Mouse (Mus musculus): ENCODE results near the gene Itpr3. TPM values are rescaled to one million over a fixed set of nuclear protein-coding genes. Genes with fewer than 3 reads are reported as not detected.
A peak's percentile ranks its signal among the peaks of the same experiment; 100 is the strongest.

The Itpr3 gene
- total and polyA plus RNA-seq, 3 experiments = 4.6 to 6.7 (median 6.2) TPM

DNA sequence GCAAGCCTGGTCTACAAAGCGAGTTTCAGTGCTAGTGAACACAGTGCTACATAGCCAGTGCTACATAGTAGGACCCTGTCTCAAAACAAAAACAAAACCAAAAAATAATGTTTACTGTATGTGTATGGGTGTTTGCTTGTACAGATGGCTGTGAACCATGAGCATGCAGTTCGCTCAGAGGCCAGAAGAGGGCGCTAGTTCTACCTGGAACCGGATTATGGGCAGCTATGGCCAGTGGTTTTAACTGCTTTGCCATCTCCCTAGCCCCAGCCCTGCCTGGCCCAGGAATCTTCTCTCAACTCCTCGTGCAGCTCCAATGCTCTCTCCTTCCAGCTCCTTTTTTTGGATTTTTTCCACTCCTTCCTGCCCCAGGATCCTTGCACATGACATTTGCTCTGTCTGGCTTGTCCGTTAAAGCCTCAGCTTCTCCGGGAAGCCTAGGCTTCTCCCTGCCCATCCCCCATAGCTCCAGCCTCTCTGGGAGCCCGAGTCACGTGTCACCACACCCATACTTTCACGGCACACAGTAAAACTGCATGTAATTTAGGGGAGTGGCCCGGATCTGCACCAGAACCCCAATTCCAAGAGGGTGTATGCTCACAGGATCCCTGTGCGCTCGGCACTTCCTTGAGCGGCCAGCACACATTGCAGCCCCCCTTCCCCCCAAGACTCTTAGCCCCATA is 9.2 kb upstream of the Itpr3 start:
- H3K9ac ChIP-seq (ENCODE audit: low read depth, low read length) = no peak overlapping the region
- H3K27ac ChIP-seq = no peak overlapping the region
- no peak overlapping the region for H3K4me3 ChIP-seq
- DNase-seq = no peak
- H3K36me3 ChIP-seq (ENCODE audit: control insufficient read depth, insufficient read depth, low read length) = no peaks in the 10 kb centered on the region
- TF ChIP-seq EP300 (IDR thresholded peaks at IDR 0.05; ENCODE audit: insufficient read depth, low read depth, low read length) (no peak), POLR2A (IDR thresholded peaks at IDR 0.05; ENCODE audit: insufficient read depth, low read depth, low read length) (no peak), CTCF (IDR thresholded peaks at IDR 0.05) (peak; percentile 51)
- no peaks in the 10 kb centered on the region for H3K4me1 ChIP-seq (ENCODE audit: control insufficient read depth, insufficient read depth, low read length)
- WGBS = 82% methylated on average over 14 of the region's 14 CpGs
- H3K79me2 ChIP-seq (replicated peaks; ENCODE audit: control insufficient read depth, insufficient read depth, low read length) = no peaks in the 10 kb centered on the region
- no peaks in the 10 kb centered on the region for H3K27me3 ChIP-seq (ENCODE audit: control insufficient read depth, insufficient read depth, low read length)
- intact Hi-C loops (cut with DNase I) = no loop called here

GRCm38 (mm10) chr17:27048445-27049239 is 8.5 kb upstream of the Itpr3 start:
- intact Hi-C loops (cut with DNase I) = no loop called here
- H3K79me2 ChIP-seq (replicated peaks; ENCODE audit: control insufficient read depth, insufficient read depth, low read length) = no peaks in the 10 kb centered on the region
- H3K9ac ChIP-seq (ENCODE audit: low read depth, low read length) = no peak overlapping the region
- H3K27ac ChIP-seq = no peak overlapping the region
- H3K4me3 ChIP-seq = no peak overlapping the region
- no peak for TF ChIP-seq EP300 (IDR thresholded peaks at IDR 0.05; ENCODE audit: insufficient read depth, low read depth, low read length)
- TF ChIP-seq POLR2A (IDR thresholded peaks at IDR 0.05; ENCODE audit: insufficient read depth, low read depth, low read length) = no peak
- TF ChIP-seq CTCF (IDR thresholded peaks at IDR 0.05) = no peak
- DNase-seq = peak in 1 of 2 experiments; percentile 24
- H3K36me3 ChIP-seq (ENCODE audit: control insufficient read depth, insufficient read depth, low read length) = no peaks in the 10 kb centered on the region
- H3K27me3 ChIP-seq (ENCODE audit: control insufficient read depth, insufficient read depth, low read length) = no peaks in the 10 kb centered on the region
- H3K4me1 ChIP-seq (ENCODE audit: control insufficient read depth, insufficient read depth, low read length) = no peaks in the 10 kb centered on the region
- 54% methylated on average over 14 of the region's 14 CpGs for WGBS

DNA sequence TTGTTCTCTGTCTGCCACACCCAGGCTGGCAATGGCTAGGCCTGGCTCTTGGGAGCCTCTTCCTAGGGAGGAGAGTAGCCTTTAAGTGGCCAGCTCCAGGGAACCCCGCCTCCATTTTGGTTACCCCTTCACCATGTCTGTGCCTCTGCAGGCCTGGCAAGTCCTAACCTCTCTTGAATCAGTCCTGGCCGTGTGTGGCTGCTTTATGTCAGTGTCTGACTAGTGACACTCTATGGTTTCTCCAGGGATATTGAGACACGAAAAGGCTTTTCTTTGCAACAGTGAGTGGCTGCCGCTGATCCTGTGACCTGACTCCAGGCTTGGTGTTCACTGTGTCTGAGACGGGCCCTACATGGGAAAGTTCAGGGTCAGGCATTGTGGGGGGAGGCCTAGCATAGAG is 6.3 kb upstream of the Itpr3 start:
- Histone ChIP-seq H3K36me3 (ENCODE audit: control insufficient read depth, insufficient read depth, low read length) (no peaks in the 10 kb centered on the region), H3K79me2 (replicated peaks; ENCODE audit: control insufficient read depth, insufficient read depth, low read length) (no peaks in the 10 kb centered on the region), H3K27ac (no peak overlapping the region), H3K4me1 (ENCODE audit: control insufficient read depth, insufficient read depth, low read length) (peaks cover under 1% of the 10 kb centered on the region; the same call in 1 of the 2 replicates), H3K9ac (ENCODE audit: low read depth, low read length) (no peak overlapping the region), H3K27me3 (ENCODE audit: control insufficient read depth, insufficient read depth, low read length) (no peaks in the 10 kb centered on the region), H3K4me3 (no peak overlapping the region)
- 77% methylated on average over 5 of the region's 5 CpGs for WGBS
- DNase-seq = no peak
- TF ChIP-seq EP300 (IDR thresholded peaks at IDR 0.05; ENCODE audit: insufficient read depth, low read depth, low read length) (no peak), POLR2A (IDR thresholded peaks at IDR 0.05; ENCODE audit: insufficient read depth, low read depth, low read length) (no peak)
- intact Hi-C loops (cut with DNase I) = no loop called here

DNA sequence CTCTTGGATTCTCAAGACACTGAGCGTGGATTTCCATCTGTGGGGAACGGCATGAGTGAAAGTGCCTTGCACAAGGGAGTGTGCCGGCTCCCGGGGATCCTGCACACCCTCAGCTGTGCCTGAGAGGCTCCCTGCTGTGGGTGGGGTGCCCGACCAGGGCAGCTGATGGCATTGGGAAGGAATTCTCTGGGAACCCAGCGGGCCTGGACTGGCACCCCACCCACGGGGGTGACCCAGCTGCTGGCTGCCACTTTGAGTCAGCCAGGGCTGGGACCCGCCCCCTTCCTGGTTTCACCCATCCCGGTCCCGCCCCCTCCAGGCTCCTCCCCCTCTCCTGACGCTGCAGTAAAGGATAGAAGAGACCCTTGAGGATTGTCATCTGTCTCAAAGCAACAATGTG is 5.6 kb upstream of the Itpr3 start:
- WGBS = 26% methylated on average over 9 of the region's 11 CpGs
- Histone ChIP-seq H3K36me3 (ENCODE audit: control insufficient read depth, insufficient read depth, low read length) (no peaks in the 10 kb centered on the region), H3K27ac (peak overlapping the region; percentile 5; the same call in 1 of the 2 replicates), H3K4me3 (no peak overlapping the region), H3K27me3 (ENCODE audit: control insufficient read depth, insufficient read depth, low read length) (no peaks in the 10 kb centered on the region), H3K9ac (ENCODE audit: low read depth, low read length) (no peak overlapping the region), H3K4me1 (ENCODE audit: control insufficient read depth, insufficient read depth, low read length) (peaks cover 2% of the 10 kb centered on the region; the same call in 1 of the 2 replicates), H3K79me2 (replicated peaks; ENCODE audit: control insufficient read depth, insufficient read depth, low read length) (no peaks in the 10 kb centered on the region)
- peak; percentile 51 to 71 for DNase-seq
- TF ChIP-seq POLR2A (IDR thresholded peaks at IDR 0.05; ENCODE audit: insufficient read depth, low read depth, low read length) = peak; percentile 29; the same call in 1 of the 2 replicates
- TF ChIP-seq CTCF (IDR thresholded peaks at IDR 0.05) = no peak
- intact Hi-C loops (cut with DNase I) = no loop called here

DNA sequence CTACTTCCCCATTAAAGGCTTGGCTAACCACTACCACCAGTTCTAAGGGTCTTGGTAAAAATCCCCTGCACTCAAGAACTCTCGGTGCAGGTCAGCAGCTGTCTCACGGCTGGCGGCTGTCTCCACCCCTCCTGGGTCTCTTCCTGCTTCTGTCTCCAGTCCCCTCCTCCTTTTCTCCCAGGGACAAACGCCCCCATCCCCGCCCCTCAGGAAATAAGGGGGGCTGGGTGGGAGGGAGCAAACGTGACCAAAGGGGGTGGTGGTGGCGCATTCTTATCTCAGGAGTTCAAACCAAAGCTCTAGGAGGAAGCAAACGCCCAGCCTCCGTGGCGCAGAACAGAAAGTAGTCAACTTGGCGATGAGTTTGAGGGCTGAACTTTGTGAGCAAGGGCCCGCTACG is 934 bp upstream of the Itpr3 start:
- H3K27me3 ChIP-seq (ENCODE audit: control insufficient read depth, insufficient read depth, low read length) = no peaks in the 10 kb centered on the region
- peak overlapping the region; percentile 16 for H3K9ac ChIP-seq (ENCODE audit: low read depth, low read length)
- WGBS = under 1% methylated on average over 13 of the region's 13 CpGs
- peak overlapping the region; percentile 70 for H3K27ac ChIP-seq
- H3K4me3 ChIP-seq = peak overlapping the region; percentile 85
- peak; percentile 79 to 84 for DNase-seq
- intact Hi-C loops (cut with DNase I) = loop anchor here (2.0 kb wide), 1 partner anchor 23 kb away; no protein-coding TSS in a partner anchor
- H3K36me3 ChIP-seq (ENCODE audit: control insufficient read depth, insufficient read depth, low read length) = no peaks in the 10 kb centered on the region
- no peaks in the 10 kb centered on the region for H3K79me2 ChIP-seq (replicated peaks; ENCODE audit: control insufficient read depth, insufficient read depth, low read length)
- TF ChIP-seq POLR2A (IDR thresholded peaks at IDR 0.05; ENCODE audit: insufficient read depth, low read depth, low read length) (peak; percentile 90), CTCF (IDR thresholded peaks at IDR 0.05) (no peak)
- peaks cover 4% of the 10 kb centered on the region; the same call in 1 of the 2 replicates for H3K4me1 ChIP-seq (ENCODE audit: control insufficient read depth, insufficient read depth, low read length)

Measured in heart, adult 2 months (tissue).